Comparison of ENCODE assay signal across 8 mouse cellular contexts in genomic region chrX:48462754-48463507, GRCm38 (mm10). TPM values are rescaled to one million over a fixed set of nuclear protein-coding genes. Genes with fewer than 3 reads are reported as not detected.
DNase-seq lines count a peak whose midpoint lies in the region; ATAC-seq lines count a peak whose summit lies in the region.

TSS of gene Elf4 (minus strand) at chrX:48463132.

- H3K4me2 ChIP-seq in embryonic facial prominence, embryonic 11.5 days (ENCODE audit: low read depth, low read length) = peak within 1 kb of the TSS; percentile 51
- H3K4me2 ChIP-seq in heart, embryonic 11.5 days = peak within 1 kb of the TSS; percentile 69
- H3K4me2 ChIP-seq in kidney, embryonic 14.5 days (replicated peaks; ENCODE audit: low read depth, low read length) = peak within 1 kb of the TSS; percentile 47
- peak within 1 kb of the TSS; percentile 75 for H3K4me2 ChIP-seq in liver, embryonic 11.5 days
- H3K4me2 ChIP-seq in stomach, embryonic 14.5 days (replicated peaks; ENCODE audit: low read depth, low read length) = peak within 1 kb of the TSS; percentile 50

- no peaks in the 10 kb centered on the region for H3K27me3 ChIP-seq in embryonic facial prominence, embryonic 11.5 days (ENCODE audit: control insufficient read depth, insufficient read depth, low read length)
- H3K27me3 ChIP-seq in heart, embryonic 11.5 days (ENCODE audit: control insufficient read depth, insufficient read depth, low read length) = no peaks in the 10 kb centered on the region
- H3K27me3 ChIP-seq in kidney, embryonic 14.5 days (ENCODE audit: control insufficient read depth, insufficient read depth, low read length) = no peaks in the 10 kb centered on the region
- no peaks in the 10 kb centered on the region for H3K27me3 ChIP-seq in liver, embryonic 11.5 days (replicated peaks; ENCODE audit: control insufficient read depth, insufficient read depth, low read length)
- no peaks in the 10 kb centered on the region for H3K27me3 ChIP-seq in stomach, embryonic 14.5 days (ENCODE audit: control insufficient read depth, insufficient read depth, low read length)

- no peaks in the 10 kb centered on the region for H3K9me3 ChIP-seq in embryonic facial prominence, embryonic 11.5 days (replicated peaks; ENCODE audit: control insufficient read depth, low read length)
- H3K9me3 ChIP-seq in heart, embryonic 11.5 days (replicated peaks; ENCODE audit: control insufficient read depth, low read length) = no peaks in the 10 kb centered on the region
- no peaks in the 10 kb centered on the region for H3K9me3 ChIP-seq in kidney, embryonic 14.5 days (ENCODE audit: control insufficient read depth, low read length)
- H3K9me3 ChIP-seq in liver, embryonic 11.5 days (ENCODE audit: control insufficient read depth, low read length) = no peaks in the 10 kb centered on the region
- no peaks in the 10 kb centered on the region for H3K9me3 ChIP-seq in stomach, embryonic 14.5 days (ENCODE audit: control insufficient read depth, low read depth, low read length)

- peak; percentile 88 for ATAC-seq in embryonic facial prominence, embryonic 11.5 days (replicated peaks; ENCODE audit: insufficient number of reproducible peaks, low FRiP score, low TSS enrichment, low read depth)
- peak; percentile 56 for ATAC-seq in heart, embryonic 11.5 days (replicated peaks; ENCODE audit: insufficient number of reproducible peaks, low FRiP score, low TSS enrichment)
- ATAC-seq in kidney, embryonic 14.5 days (ENCODE audit: low FRiP score, low TSS enrichment) = peak; percentile 89
- ATAC-seq in liver, embryonic 11.5 days (replicated peaks; ENCODE audit: low FRiP score) = peak; percentile 86
- ATAC-seq in stomach, embryonic 14.5 days (ENCODE audit: insufficient number of reproducible peaks, insufficient read depth, low FRiP score, low read depth) = peak; percentile 83

- WGBS in embryonic facial prominence, embryonic 11.5 days = 17% methylated on average over 37 of the region's 38 CpGs
- WGBS in heart, embryonic 11.5 days (ENCODE audit: insufficient replicate concordance) = 13% methylated on average over 38 of the region's 38 CpGs
- WGBS in kidney, embryonic 14.5 days = 25% methylated on average over 38 of the region's 38 CpGs
- WGBS in liver, embryonic 11.5 days = 15% methylated on average over 38 of the region's 38 CpGs
- WGBS in stomach, embryonic 14.5 days = 20% methylated on average over 37 of the region's 38 CpGs

- H3K9ac ChIP-seq in embryonic facial prominence, embryonic 11.5 days (replicated peaks; ENCODE audit: low read length) = peak within 1 kb of the TSS; percentile 52
- H3K9ac ChIP-seq in heart, embryonic 11.5 days (ENCODE audit: low read depth, low read length) = peak within 1 kb of the TSS; percentile 72
- peak within 1 kb of the TSS; percentile 48 for H3K9ac ChIP-seq in kidney, embryonic 14.5 days (ENCODE audit: low read depth, low read length)
- peak within 1 kb of the TSS; percentile 53 for H3K9ac ChIP-seq in liver, embryonic 11.5 days (ENCODE audit: low read depth, low read length)
- no peak within 1 kb of the TSS; the same call in 1 of the 2 replicates for H3K9ac ChIP-seq in stomach, embryonic 14.5 days (replicated peaks; ENCODE audit: low read depth, low read length)

- no peaks in the 10 kb centered on the region for H3K4me1 ChIP-seq in embryonic facial prominence, embryonic 11.5 days (ENCODE audit: control insufficient read depth, insufficient read depth, low read length)
- H3K4me1 ChIP-seq in heart, embryonic 11.5 days (ENCODE audit: control insufficient read depth, insufficient read depth, low read length) = 0 out of 2 replicates have a peak, but pooled peaks cover 2% of the 10 kb centered on the region
- no peaks in the 10 kb centered on the region for H3K4me1 ChIP-seq in kidney, embryonic 14.5 days (ENCODE audit: control insufficient read depth, insufficient read depth, low read length)
- H3K4me1 ChIP-seq in liver, embryonic 11.5 days (replicated peaks; ENCODE audit: control insufficient read depth, insufficient read depth, low read length) = no peaks in the 10 kb centered on the region
- no peaks in the 10 kb centered on the region for H3K4me1 ChIP-seq in stomach, embryonic 14.5 days (ENCODE audit: control insufficient read depth, insufficient read depth, low read length)

- no peaks in the 10 kb centered on the region for H3K36me3 ChIP-seq in embryonic facial prominence, embryonic 11.5 days (replicated peaks; ENCODE audit: control insufficient read depth, insufficient read depth, low read depth, low read length)
- H3K36me3 ChIP-seq in heart, embryonic 11.5 days (ENCODE audit: control insufficient read depth, insufficient read depth, low read length) = no peaks in the 10 kb centered on the region
- no peaks in the 10 kb centered on the region for H3K36me3 ChIP-seq in kidney, embryonic 14.5 days (ENCODE audit: control insufficient read depth, insufficient read depth, low read length)
- H3K36me3 ChIP-seq in liver, embryonic 11.5 days (ENCODE audit: control insufficient read depth, insufficient read depth, low read length) = no peaks in the 10 kb centered on the region
- no peaks in the 10 kb centered on the region for H3K36me3 ChIP-seq in stomach, embryonic 14.5 days (ENCODE audit: control insufficient read depth, insufficient read depth, low read length)

- DNase-seq in 416B (ENCODE audit: low read depth) = peak; percentile 81
- peak; percentile 64 to 66 for DNase-seq in adrenal gland, adult 18-20 months (ENCODE audit: low spot score in 2 of 2)
- DNase-seq in embryonic facial prominence, embryonic 11.5 days (ENCODE audit: low spot score) = peak; percentile 78
- DNase-seq in liver, embryonic 11.5 days (ENCODE audit: low spot score) = peak; percentile 70
- peak; percentile 80 for DNase-seq in naive thymus-derived CD4-positive, alpha-beta T cell, adult 2 months (ENCODE audit: low read depth)

- no peak within 1 kb of the TSS for H3K27ac ChIP-seq in embryonic facial prominence, embryonic 11.5 days (replicated peaks; ENCODE audit: low read depth, low read length)
- no peak within 1 kb of the TSS for H3K27ac ChIP-seq in heart, embryonic 11.5 days (ENCODE audit: low read depth, low read length)
- H3K27ac ChIP-seq in kidney, embryonic 14.5 days (ENCODE audit: low read depth, low read length) = no peak within 1 kb of the TSS
- H3K27ac ChIP-seq in liver, embryonic 11.5 days (ENCODE audit: low read depth, low read length) = no peak within 1 kb of the TSS
- no peak within 1 kb of the TSS for H3K27ac ChIP-seq in stomach, embryonic 14.5 days (ENCODE audit: low read length)

- H3K4me3 ChIP-seq in embryonic facial prominence, embryonic 11.5 days (ENCODE audit: low read depth, low read length) = peak within 1 kb of the TSS; percentile 31
- peak within 1 kb of the TSS; percentile 38 for H3K4me3 ChIP-seq in heart, embryonic 11.5 days (ENCODE audit: low read depth, low read length)
- peak within 1 kb of the TSS; percentile 32 for H3K4me3 ChIP-seq in kidney, embryonic 14.5 days (ENCODE audit: low read length)
- peak within 1 kb of the TSS; percentile 41 for H3K4me3 ChIP-seq in liver, embryonic 11.5 days (ENCODE audit: low read depth, low read length)
- H3K4me3 ChIP-seq in stomach, embryonic 14.5 days (ENCODE audit: low read depth, low read length) = peak within 1 kb of the TSS; percentile 26

RNA-seq across cellular contexts. Expression of gene Elf4, which starts in this region (rescaled TPM):
- 10 to 100 TPM in 1 of 2 experiments, 1 to 10 TPM in 1; 9.9 to 14.6 TPM for total RNA-seq in adrenal gland, adult 18-20 months (2021)
- polyA plus RNA-seq in embryonic facial prominence, embryonic 11.5 days (2014; fragmentation: Nextera tagmentation; extraction: Ambion mirVana) = 2.9 and 3.2 TPM in 2 replicates
- polyA plus RNA-seq in heart, embryonic 11.5 days (2014; fragmentation: Nextera tagmentation; extraction: Ambion mirVana) = 14.3 and 17.3 TPM in 2 replicates
- 4.1 and 8.3 TPM in 2 replicates for polyA plus RNA-seq in kidney, embryonic 14.5 days (2014; fragmentation: Nextera tagmentation; extraction: Ambion mirVana)
- 7.8 and 9.5 TPM in 2 replicates for polyA plus RNA-seq in liver, embryonic 11.5 days (2014; fragmentation: Nextera tagmentation; extraction: Ambion mirVana)
- polyA plus RNA-seq in stomach, embryonic 14.5 days (2014; fragmentation: Nextera tagmentation; extraction: Ambion mirVana) = 13.5 and 15.2 TPM in 2 replicates
